Mouse (Mus musculus): ENCODE results near the gene Ip6k2.

DNA sequence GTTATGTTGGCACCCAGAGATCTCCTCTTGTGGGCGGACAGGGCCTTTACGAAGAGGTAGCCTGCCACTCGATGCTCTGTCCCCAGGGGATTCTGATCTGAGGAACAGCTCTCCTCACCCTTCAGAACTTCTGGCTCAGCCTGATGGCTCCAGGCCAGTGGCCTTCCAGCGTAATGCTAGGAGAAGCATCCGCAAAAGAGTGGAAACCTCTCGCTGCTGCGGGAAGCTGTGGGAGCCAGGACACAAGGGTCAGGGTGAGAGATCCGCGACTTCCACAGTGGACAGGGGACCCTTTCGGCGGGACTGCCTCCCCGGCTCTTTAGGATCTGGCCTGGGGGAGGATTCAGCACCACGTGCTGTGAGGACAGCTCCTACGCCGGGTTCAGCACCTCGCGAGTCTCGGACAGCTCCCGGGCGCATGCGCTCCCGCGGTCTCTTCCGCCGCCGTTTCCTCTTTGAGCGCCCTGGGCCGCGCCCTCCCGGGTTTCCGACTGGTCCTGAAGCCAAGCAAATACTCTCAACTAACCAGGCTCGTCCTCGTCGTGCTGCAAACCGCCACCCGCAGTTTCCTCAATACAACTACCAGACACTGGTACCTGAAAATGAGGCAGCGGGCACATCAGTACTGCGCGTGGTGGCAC lies 43.2 kb downstream of the Ip6k2 start:
- TF ChIP-seq CTCF (conservative IDR thresholded peaks at IDR 0.05 in 1 of 2, IDR thresholded peaks at IDR 0.05 in 1 of 2; ENCODE audit: low read depth in 2 of 2, low read length in 2 of 2) (no peak), MAX (IDR thresholded peaks at IDR 0.05; ENCODE audit: low read length) (no peak; the same call in 1 of the 2 replicates)
